Mouse (Mus musculus) left cerebral cortex, adult 11 months (tissue): ENCODE results near the gene Card10.
"Not testable (repeated sequence)": the region's sequence is repeated elsewhere in the genome, so short reads cannot be mapped to it uniquely, and the experiment has no call there.

ENCODE experiments used
- DNase-seq: peaks from one replicate; pipeline ENCODE4 v3.0.0; 2022; ENCODE audit warnings: low spot score

Card10 gene

DNA sequence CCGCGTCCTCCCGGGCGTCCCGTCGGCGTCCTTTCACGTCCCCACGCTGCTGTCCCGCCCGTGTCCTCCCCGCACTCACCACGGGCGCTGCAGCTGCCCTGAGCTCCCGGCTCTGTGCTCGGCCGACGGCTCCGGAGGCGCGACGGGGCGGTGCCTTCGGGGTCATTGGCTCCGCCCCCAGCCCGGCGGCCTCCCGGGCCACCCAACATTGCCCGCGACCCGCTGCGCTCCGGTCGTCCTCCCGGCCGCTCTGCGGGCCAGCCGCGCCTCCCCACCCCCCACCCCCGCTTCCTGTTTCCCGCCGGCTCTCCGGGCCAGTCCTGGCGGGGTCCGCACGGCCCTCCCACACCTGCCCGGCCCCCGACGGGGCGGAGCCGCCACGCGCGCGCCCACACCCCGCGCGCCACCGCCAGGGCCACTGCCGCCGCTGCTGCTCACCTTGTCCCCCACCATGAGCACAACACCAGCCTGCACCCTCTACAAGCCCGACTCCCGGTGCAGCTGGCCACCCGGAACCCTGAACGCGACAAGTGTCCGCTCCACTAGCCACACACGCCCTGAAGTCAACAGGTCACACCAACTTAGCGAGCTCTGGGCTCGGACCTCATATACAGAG lies at the start of gene Card10:
TSS of gene Card10 (minus strand) at position 267 of the 616 bp plus-strand sequence.
- DNase-seq: no peak

- DNase-seq: peak; percentile 84
These were observed 48.8 kb upstream of the Card10 start for GRCm38 (mm10) chr15:78851505-78852153.

DNA sequence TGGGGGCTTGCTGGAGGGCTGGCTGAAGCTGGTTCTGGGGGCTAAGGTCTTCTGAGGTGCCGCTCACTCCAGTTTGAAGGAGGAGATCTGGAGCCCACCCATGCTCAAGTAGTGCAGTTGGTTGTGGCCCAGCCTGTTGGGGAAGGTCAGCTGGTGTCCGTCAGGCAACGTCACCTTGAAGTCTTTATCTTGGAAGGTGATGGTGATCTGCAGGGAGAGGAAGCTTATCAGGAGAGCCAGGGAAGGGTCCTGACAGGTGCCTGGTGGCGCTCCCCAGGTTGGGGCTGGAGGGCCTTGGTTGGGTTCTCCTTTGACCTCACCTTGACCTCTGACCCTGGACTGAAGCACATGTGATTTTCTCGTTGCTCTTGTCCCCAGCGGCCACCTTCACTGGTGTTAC lies 48.1 kb upstream of the Card10 start:
- DNase-seq: no peak

DNA sequence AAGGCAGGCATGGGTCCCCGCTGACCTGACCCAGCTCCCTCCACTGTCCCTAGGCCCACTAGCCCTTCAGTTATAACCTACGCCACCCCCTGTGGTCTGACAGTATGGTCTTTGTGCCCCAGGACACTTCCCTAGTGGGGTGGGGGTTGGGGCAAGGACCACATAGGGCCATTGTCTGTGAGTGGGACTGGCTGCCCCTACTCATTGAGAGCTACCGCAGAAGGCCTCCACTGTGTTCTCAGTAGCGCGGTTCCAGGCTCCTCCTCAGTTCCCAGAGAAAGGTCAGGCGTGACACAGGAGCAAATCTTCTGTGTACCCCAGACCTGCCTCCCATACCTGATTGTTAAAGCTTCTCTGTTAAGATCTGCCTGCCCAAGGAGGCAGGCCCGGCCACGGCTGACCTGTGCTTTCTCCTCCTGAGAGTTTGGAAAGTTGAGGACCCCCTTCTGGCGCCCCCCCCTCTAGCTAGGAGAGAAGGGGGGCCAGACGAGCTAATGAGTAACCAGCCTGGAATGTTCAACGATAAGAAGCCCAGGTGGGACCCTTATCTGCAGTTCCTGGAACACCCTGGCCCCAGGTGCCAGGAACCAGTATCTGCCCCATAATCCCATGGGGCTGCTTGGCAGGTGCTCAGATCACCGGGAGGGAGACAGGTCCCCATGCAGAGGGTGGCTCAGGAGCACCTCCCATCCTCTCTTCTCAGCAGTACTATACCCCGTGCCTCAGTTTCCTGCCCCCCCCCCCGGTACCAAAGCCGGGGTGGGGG lies 47.4 kb upstream of the Card10 start:
- no peak for DNase-seq

DNA sequence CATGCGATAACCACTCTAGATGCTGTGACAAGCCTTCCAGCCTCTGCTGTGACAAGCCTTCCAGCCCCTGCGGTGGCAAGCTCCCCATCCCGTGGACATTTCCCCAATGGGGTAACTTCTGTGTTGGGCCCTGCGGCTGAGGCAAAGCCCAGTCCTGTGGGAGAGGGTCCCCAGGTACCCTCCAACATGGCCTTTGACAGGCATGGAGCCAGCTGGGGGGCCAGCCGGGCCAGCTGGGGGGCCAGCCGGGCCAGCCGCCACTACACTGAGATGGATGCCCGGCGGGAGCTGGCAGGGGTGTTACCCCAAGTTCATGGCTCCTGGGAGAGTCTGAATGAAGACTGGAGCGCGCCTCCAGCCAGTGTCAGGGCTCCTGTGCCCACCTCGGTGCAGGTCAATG lies 46.6 kb upstream of the Card10 start:
- DNase-seq: no peak

DNA sequence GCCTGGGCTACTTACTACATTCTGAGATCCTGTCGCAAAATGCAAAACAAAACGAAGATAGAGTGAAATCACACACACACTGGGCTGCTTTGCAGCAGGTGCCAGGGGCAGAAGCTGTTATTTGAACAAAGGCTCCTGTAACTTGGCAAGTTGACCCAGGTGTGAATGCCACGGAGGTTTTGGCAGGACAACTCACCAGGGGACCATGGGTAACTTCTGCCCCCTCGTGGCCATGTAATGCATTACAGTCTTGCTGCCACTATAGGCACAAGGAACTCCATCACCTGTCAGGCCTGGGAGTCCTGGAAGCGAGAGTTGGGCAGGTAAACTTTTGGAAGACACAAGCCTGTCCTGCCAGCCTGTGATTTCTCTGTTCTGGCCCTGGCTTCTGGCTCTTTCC lies 45.6 kb upstream of the Card10 start:
- peak; percentile 70 for DNase-seq

DNA sequence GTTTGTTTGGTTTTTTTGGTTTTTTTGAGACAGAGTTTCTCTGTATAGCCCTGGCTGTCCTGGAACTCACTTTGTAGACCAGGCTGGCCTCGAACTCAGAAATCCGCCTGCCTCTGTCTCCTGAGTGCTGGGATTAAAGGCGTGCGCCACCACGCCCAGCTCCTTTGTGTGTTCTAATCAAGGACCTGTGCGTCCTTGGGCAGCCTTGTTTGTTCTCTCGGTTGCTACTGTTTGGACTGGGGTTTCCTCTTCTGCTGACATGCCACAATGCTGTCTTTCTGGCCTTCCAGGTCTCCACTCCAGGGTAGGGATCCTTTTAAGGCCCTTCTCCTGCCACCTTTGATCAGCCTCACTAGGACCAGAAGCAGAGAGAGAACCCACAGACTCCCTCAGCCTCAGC lies 44.0 kb upstream of the Card10 start:
- DNase-seq: not testable (repeated sequence)

DNA sequence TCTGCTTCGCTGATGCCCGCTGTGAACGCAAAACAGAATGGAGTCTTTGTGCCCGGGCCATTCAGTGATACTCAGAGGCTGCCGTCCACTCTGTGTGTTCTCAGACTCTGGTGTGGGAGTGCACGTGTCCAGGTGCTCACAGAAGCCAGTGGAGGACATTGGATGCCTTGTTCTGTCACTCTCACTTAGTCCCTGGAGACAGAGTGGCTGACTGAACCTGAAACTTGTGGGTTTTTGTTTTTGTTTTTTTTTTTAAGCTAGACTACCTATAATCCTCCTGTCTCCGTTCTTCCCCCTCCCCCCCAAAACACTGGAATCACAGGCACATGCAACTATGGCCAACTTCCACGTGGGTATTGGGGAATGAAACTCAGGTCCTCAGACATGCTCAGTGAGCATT lies 43.5 kb upstream of the Card10 start:
- no peak for DNase-seq

DNA sequence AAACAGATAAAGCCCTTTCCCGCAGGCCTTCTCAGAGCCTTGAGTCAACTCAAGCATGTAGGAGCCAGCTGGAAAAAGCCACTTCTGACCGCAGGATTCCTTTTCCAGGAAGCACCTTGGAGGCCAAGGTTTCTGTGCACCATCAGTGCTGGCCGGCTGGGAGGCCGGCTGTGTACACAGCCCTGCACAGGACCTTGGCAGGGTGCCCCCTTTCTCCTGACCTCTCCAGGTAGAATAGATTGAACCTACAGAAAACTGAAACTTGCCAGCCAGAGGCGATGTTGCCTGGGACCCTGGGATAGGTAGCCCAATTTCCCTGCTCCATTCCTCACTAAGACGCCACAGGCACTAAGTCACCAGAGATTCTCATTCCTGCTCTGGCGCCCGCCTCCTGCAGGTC lies 43.0 kb upstream of the Card10 start:
- DNase-seq: no peak

- no peak for DNase-seq
These were observed 42.5 kb upstream of the Card10 start for GRCm38 (mm10) chr15:78845321-78845720.

DNA sequence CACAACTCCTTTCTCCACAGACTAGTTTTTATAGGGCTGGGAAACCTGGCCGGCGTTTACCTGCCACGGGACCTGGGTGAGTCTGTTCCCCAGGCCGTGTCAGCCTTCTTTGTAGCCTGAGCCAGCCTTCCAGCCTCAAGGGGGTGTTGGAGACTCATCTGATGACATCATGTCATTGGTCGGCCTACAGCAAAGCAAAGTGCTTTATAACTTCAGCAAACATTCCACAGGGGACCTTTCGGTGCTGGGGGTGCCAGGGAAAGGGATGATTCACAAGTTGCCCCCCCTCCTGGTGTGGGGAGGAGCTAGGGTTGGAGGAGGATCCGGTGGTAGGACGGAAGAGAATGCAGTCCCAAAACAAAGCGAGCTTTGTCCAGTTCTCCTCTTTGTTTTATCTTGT lies 41.9 kb upstream of the Card10 start:
- no peak for DNase-seq

GRCm38 (mm10) chr15:78843581-78844469 lies 41.0 kb upstream of the Card10 start:
- DNase-seq: no peak

DNA sequence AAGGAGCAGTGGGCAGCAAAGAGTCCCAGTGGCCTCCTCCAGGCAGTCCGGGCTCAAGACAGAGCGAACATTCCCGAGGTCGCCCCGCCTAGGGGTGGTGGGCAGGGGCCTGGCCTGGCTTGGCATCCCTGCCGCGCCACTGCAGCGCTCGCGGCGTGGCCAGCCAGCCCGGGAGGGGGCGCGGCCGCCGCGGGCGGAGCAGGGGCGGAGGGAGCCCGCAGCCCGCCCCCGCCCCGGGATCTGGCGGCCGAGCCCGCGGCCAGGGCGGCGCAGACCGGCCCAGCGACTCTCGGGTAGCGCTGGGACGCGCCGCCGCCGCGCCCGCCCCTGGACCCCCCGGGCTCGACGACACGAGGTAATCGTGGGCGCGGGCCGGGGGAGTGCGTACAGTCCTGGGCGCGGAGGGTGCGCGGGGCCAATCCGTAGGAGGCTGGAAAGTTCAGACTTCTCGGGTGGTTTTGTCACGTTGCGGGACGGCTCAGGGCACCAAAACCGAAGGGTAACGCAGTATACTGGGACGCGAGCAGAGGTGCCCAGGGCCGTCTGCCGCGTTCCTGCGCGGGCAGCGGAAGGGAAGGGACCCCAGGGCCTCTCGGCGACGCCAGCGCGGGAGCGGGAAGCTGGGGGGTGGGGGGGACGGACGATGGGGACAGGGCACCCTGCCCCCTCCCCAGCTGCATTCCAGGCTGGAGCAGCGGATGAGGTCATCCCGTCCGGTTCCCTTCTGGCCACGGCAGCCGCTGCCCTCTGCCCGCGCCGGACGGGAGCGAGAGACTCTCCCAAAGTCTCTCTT lies 39.7 kb upstream of the Card10 start, which contains the start of gene Cdc42ep1:
TSS of gene Cdc42ep1 (plus strand) at position 254 of the 793 bp plus-strand sequence.
- DNase-seq: no peak

- DNase-seq: no peak
These were observed 38.4 kb upstream of the Card10 start for GRCm38 (mm10) chr15:78841161-78841790.

DNA sequence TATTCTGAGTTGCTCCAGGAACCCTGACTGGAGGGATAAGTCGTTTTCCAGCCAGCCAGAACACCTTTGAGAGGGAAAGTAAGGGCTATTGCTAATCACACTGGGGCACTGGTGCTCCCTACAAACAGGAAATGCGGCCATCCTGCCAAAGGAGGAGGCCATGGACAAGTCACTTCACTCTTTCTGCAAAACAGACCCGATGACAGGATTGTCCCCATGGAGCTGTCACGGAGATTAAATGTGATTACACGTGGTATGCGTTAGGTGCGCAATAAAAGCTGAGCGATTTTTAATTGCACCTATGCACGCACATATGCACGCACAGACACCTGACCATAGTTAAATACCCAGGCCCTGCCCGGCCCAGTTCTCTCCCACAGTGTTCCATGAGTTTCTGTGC lies 37.9 kb upstream of the Card10 start:
- no peak for DNase-seq

DNA sequence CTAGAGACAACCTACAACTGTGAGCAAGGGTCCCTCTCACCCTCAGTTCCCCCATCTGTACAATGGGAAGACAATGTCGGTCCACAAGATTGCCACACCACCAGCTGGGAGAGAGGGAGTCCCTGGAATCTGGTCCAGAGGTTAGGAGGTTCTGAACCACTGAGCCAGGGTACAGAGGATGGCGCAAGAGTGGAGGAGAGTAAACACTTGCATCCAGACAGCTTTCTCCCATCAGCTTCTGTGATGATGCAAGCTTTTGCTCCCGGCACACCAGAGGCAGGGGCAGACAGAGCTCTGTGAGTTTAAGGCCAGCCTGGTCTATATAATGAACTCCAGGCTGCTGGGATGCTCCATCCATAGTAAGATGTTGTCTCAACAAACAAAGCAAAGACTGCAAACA lies 37.4 kb upstream of the Card10 start:
- DNase-seq: no peak

GRCm38 (mm10) chr15:78839744-78840143 lies 36.9 kb upstream of the Card10 start:
- DNase-seq: no peak

GRCm38 (mm10) chr15:78836086-78836621 lies 33.3 kb upstream of the Card10 start:
- DNase-seq: no peak

DNA sequence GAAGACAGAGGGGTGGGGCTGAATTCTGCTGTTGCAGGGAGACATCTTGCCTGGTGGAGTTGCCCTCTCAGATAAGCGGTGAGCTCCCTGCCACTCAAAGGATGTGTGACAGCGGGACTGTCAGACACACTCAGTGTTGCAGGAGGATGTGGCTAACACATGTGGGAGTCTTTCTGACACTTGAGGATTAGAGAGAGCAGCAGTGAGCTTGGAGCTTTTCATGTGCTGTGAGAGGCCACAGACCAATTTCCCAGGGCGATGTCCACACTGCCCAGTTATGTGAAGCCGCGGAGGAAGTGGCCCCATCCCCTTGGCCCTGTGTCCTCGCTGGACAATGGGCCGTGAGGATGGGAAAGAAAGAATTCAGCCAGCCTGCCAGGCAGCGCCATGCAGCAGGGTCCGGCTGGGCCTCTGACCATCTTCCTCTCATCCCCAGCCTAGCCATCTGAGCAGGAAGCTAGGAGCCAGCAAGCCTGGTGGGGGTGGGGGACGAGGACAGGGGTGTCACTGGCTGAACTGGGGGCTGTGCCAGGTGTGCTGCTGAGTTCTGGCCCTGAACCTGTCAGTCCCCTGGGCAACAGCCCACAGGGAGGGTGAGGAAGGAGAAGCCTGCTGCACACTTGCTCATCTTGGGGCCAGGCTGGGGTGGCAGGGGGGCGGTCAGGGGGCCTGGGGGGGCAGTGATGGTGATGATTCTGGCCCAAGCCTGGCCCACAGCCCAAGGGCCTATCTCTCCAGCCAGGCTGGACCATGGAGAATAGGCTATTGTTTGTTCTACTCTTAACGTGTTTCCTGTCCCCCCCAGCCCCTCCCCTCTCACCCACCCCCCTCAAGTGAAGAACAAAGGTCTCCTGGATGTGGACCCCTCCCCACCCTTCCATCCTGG lies 32.6 kb upstream of the Card10 start:
- no peak for DNase-seq
